Mouse (Mus musculus) midbrain, embryonic 11.5 days (tissue): ENCODE measurements around the gene Ecd. TPM values are rescaled to one million over a fixed set of nuclear protein-coding genes. Genes with fewer than 3 reads are reported as not detected.
A peak's percentile ranks its signal among the peaks of the same experiment; 100 is the strongest.
"Not testable (repeated sequence)": the region's sequence is repeated elsewhere in the genome, so short reads cannot be mapped to it uniquely, and the experiment has no call there.

ENCODE experiments used
- ATAC-seq: fragments of 200-750 bp; cut with Nextera tagmentation; 2 replicates; pipeline ENCODE4 v1.8.0; 2017; ENCODE audit warnings: moderate TSS enrichment, moderate library complexity; ENCODE audit not compliant: low FRiP score
- DNase-seq: peaks from one replicate; pipeline ENCODE4 v3.0.0; 2015; ENCODE audit warnings: low spot score; ENCODE audit errors: missing footprints
- H3K27ac ChIP-seq: fragments of 300-500 bp; sonication (generic); 2 replicates; pipeline ENCODE4 v1.5.1; 2014; ENCODE audit warnings: low read depth, low read length
- H3K27me3 ChIP-seq: fragments of 300-500 bp; sonication (generic); 2 replicates; pipeline ENCODE4 v1.6.1; 2014; ENCODE audit warnings: mild to moderate bottlenecking, low read length, moderate library complexity, mixed read lengths; ENCODE audit not compliant: control insufficient read depth, insufficient read depth
- H3K36me3 ChIP-seq: fragments of 300-500 bp; sonication (generic); 2 replicates; pipeline ENCODE4 v1.6.1; 2014; ENCODE audit warnings: mild to moderate bottlenecking, low read length, moderate library complexity, mixed read lengths; ENCODE audit not compliant: control insufficient read depth, insufficient read depth
- H3K4me1 ChIP-seq: fragments of 300-500 bp; sonication (generic); 2 replicates; pipeline ENCODE4 v1.6.1; 2014; ENCODE audit warnings: low read length; ENCODE audit not compliant: control insufficient read depth, insufficient read depth
- H3K4me2 ChIP-seq: fragments of 300-500 bp; sonication (generic); 2 replicates; pipeline ENCODE4 v1.6.1; 2014; ENCODE audit warnings: mild to moderate bottlenecking, moderate library complexity
- H3K4me3 ChIP-seq: fragments of 300-500 bp; sonication (generic); 2 replicates; pipeline ENCODE4 v1.5.1; 2014; ENCODE audit warnings: low read depth, low read length
- H3K9ac ChIP-seq: fragments of 300-500 bp; sonication (generic); 2 replicates; pipeline ENCODE4 v1.6.1; 2014; ENCODE audit warnings: low read length
- H3K9me3 ChIP-seq: fragments of 300-500 bp; sonication (generic); 2 replicates; pipeline ENCODE4 v1.6.1; 2016; ENCODE audit warnings: low read length; ENCODE audit not compliant: control insufficient read depth
- WGBS: fragments of 180-500 bp; shearing (Covaris S2); extraction: QIAGEN DNeasy Blood & Tissue Kit; methylation state at CpG from one replicate; pipeline ENCODE4 v1.1.7; 2014; 5-methylcytosine and 5-hydroxymethylcytosine counted together
- polyA plus RNA-seq: library from polyadenylated mRNA; unstranded; fragments of >200 nt; fragmentation: Nextera tagmentation; extraction: Ambion mirVana; gene quantifications from 2 replicates; pipeline ENCODE4 v1.2.1, GENCODE M21; 2014

Ecd gene
- polyA plus RNA-seq, 1 experiment from 2014 or later, result 73.3 TPM

GRCm38 (mm10) chr14:20340149-20340548 is 7.8 kb downstream of the Ecd start:
- ATAC-seq, result no peak
- DNase-seq, result peak; percentile 87
- no peaks in the 10 kb centered on the region for H3K4me1 ChIP-seq
- 77% methylated on average over 8 of the region's 8 CpGs for WGBS
- H3K4me2 ChIP-seq, result no peak overlapping the region
- no peak overlapping the region for H3K9ac ChIP-seq
- no peak overlapping the region for H3K27ac ChIP-seq
- no peak overlapping the region for H3K4me3 ChIP-seq
- H3K9me3 ChIP-seq, result no peaks in the 10 kb centered on the region
- H3K27me3 ChIP-seq, result no peaks in the 10 kb centered on the region
- H3K36me3 ChIP-seq, result peaks cover 9% of the 10 kb centered on the region

GRCm38 (mm10) chr14:20339415-20339814 is 8.5 kb downstream of the Ecd start:
- no peak for ATAC-seq
- H3K27ac ChIP-seq, result no peak overlapping the region
- WGBS, result 94% methylated on average over 5 of the region's 5 CpGs

GRCm38 (mm10) chr14:20331316-20331715 is 16.6 kb downstream of the Ecd start:
- H3K4me1 ChIP-seq, result no peaks in the 10 kb centered on the region
- ATAC-seq (no peak), DNase-seq (no peak)
- 93% methylated on average over 4 of the region's 4 CpGs for WGBS
- peaks cover 11% of the 10 kb centered on the region; the same call in 1 of the 2 replicates for H3K36me3 ChIP-seq
- no peak overlapping the region for H3K9ac ChIP-seq
- no peaks in the 10 kb centered on the region for H3K9me3 ChIP-seq
- H3K27me3 ChIP-seq, result no peaks in the 10 kb centered on the region
- no peak overlapping the region for H3K4me2 ChIP-seq
- H3K27ac ChIP-seq, result no peak overlapping the region
- no peak overlapping the region for H3K4me3 ChIP-seq

More at GRCm38 (mm10) chr14:20339415-20339814, 8.5 kb downstream of the Ecd start:
- Histone ChIP-seq H3K4me2 (no peak overlapping the region), H3K9me3 (no peaks in the 10 kb centered on the region), H3K27me3 (no peaks in the 10 kb centered on the region), H3K4me3 (no peak overlapping the region), H3K4me1 (no peaks in the 10 kb centered on the region), H3K9ac (no peak overlapping the region), H3K36me3 (peaks cover 9% of the 10 kb centered on the region)
- DNase-seq, result no peak

GRCm38 (mm10) chr14:20328474-20328873 is 19.4 kb downstream of the Ecd start:
- H3K27me3 ChIP-seq, result no peaks in the 10 kb centered on the region
- H3K36me3 ChIP-seq, result peaks cover 10% of the 10 kb centered on the region
- H3K4me3 ChIP-seq, result no peak overlapping the region
- ATAC-seq (no peak), DNase-seq (peak; percentile 79)
- H3K4me2 ChIP-seq, result no peak overlapping the region
- no peaks in the 10 kb centered on the region for H3K9me3 ChIP-seq
- H3K4me1 ChIP-seq, result no peaks in the 10 kb centered on the region
- 70% methylated on average over 9 of the region's 9 CpGs for WGBS
- no peak overlapping the region for H3K27ac ChIP-seq
- no peak overlapping the region for H3K9ac ChIP-seq

GRCm38 (mm10) chr14:20324196-20324595 is 23.7 kb downstream of the Ecd start:
- ATAC-seq (no peak), DNase-seq (no peak)
- WGBS, result 94% methylated on average over 9 of the region's 9 CpGs
- H3K9ac ChIP-seq, result no peak overlapping the region
- no peaks in the 10 kb centered on the region for H3K4me1 ChIP-seq
- no peak overlapping the region for H3K4me3 ChIP-seq
- no peaks in the 10 kb centered on the region for H3K27me3 ChIP-seq
- no peaks in the 10 kb centered on the region for H3K9me3 ChIP-seq
- no peak overlapping the region for H3K27ac ChIP-seq
- no peak overlapping the region for H3K4me2 ChIP-seq
- H3K36me3 ChIP-seq, result peaks cover 9% of the 10 kb centered on the region

- Histone ChIP-seq H3K36me3 (peaks cover 6% of the 10 kb centered on the region), H3K4me2 (no peak overlapping the region), H3K27me3 (no peaks in the 10 kb centered on the region), H3K4me3 (no peak overlapping the region), H3K4me1 (no peaks in the 10 kb centered on the region), H3K9me3 (no peaks in the 10 kb centered on the region), H3K9ac (no peak overlapping the region), H3K27ac (no peak overlapping the region)
- 73% methylated on average over 3 of the region's 3 CpGs for WGBS
- peak; percentile 92 for DNase-seq
- ATAC-seq, result no peak
Measured at GRCm38 (mm10) chr14:20319420-20319819, 28.5 kb downstream of the Ecd start.

- Histone ChIP-seq H3K27me3 (no peaks in the 10 kb centered on the region), H3K36me3 (no peaks in the 10 kb centered on the region), H3K9me3 (no peaks in the 10 kb centered on the region), H3K9ac (no peak overlapping the region), H3K4me3 (no peak overlapping the region), H3K4me2 (no peak overlapping the region), H3K4me1 (no peaks in the 10 kb centered on the region), H3K27ac (no peak overlapping the region)
- DNase-seq (no peak), ATAC-seq (no peak)
- WGBS, result 89% methylated on average over 1 of the region's 1 CpGs
Measured at GRCm38 (mm10) chr14:20315137-20315536, 32.8 kb downstream of the Ecd start.

- not testable (repeated sequence) for H3K9me3 ChIP-seq, DNase-seq, H3K4me1 ChIP-seq, H3K36me3 ChIP-seq, H3K9ac ChIP-seq, ATAC-seq, H3K27ac ChIP-seq, H3K4me3 ChIP-seq, H3K27me3 ChIP-seq, H3K4me2 ChIP-seq
- WGBS, result 53% methylated on average over 2 of the region's 2 CpGs
Measured at GRCm38 (mm10) chr14:20305085-20305484, 42.8 kb downstream of the Ecd start.

GRCm38 (mm10) chr14:20298131-20298530 is 49.8 kb downstream of the Ecd start:
- no peak for DNase-seq
- no peaks in the 10 kb centered on the region for H3K36me3 ChIP-seq
- H3K4me1 ChIP-seq, result no peaks in the 10 kb centered on the region
- WGBS, result 86% methylated on average over 3 of the region's 3 CpGs
- H3K9me3 ChIP-seq, result no peaks in the 10 kb centered on the region
- ATAC-seq, result no peak
- H3K27me3 ChIP-seq, result no peaks in the 10 kb centered on the region
- no peak overlapping the region for H3K27ac ChIP-seq
- H3K4me2 ChIP-seq, result no peak overlapping the region
- H3K4me3 ChIP-seq, result no peak overlapping the region
- no peak overlapping the region for H3K9ac ChIP-seq

GRCm38 (mm10) chr14:20297616-20298015 is 50.3 kb downstream of the Ecd start:
- 87% methylated on average over 3 of the region's 3 CpGs for WGBS
- DNase-seq, result no peak
- H3K4me1 ChIP-seq, result no peaks in the 10 kb centered on the region
- no peaks in the 10 kb centered on the region for H3K36me3 ChIP-seq
- no peak for ATAC-seq
- no peak overlapping the region for H3K4me3 ChIP-seq
- no peaks in the 10 kb centered on the region for H3K9me3 ChIP-seq
- H3K4me2 ChIP-seq, result no peak overlapping the region
- H3K27me3 ChIP-seq, result no peaks in the 10 kb centered on the region
- H3K9ac ChIP-seq, result no peak overlapping the region
- H3K27ac ChIP-seq, result no peak overlapping the region
